Mouse (Mus musculus) megakaryocyte, embryonic 14.5 days (primary cell): Measurements from ENCODE around the gene Rin1.

Source experiments
- FLI1 ChIP-seq: IDR thresholded peaks from 2 replicates; pipeline ENCODE4 v1.6.1; 2012; ENCODE audit warnings: low read length, inconsistent platforms, mixed read lengths
- GATA1 ChIP-seq: IDR thresholded peaks from 3 replicates; pipeline ENCODE4 v1.6.1; 2012; ENCODE audit warnings: mixed read lengths, low read length, inconsistent platforms, borderline replicate concordance

- TF ChIP-seq GATA1 = no peak
- TF ChIP-seq FLI1 = no peak
Observed at GRCm38 (mm10) chr19:5037678-5038571, 12.4 kb upstream of the Rin1 start.
